Mouse (Mus musculus) spleen, adult 2 months (tissue): ENCODE results near the gene Serinc5. TPM values are rescaled to one million over a fixed set of nuclear protein-coding genes. Genes with fewer than 3 reads are reported as not detected.
"Not testable (repeated sequence)": the region's sequence is repeated elsewhere in the genome, so short reads cannot be mapped to it uniquely, and the experiment has no call there.

Experiments
- DNase-seq, 2 experiments: peaks; one replicate each; pipeline versions ENCODE4 v3.0.0 to v3.0.0-alpha.2; 2012 to 2021; ENCODE audit warnings: low spot score in 2 of 2, low read depth in 1 of 2
- H3K27ac ChIP-seq: fragments of 200-500 bp; 2 replicates; pipeline ENCODE4 v1.5.1; 2012; ENCODE audit warnings: low read length, inconsistent platforms; ENCODE audit not compliant: insufficient read depth
- H3K27me3 ChIP-seq: fragments of 200-500 bp; 2 replicates; pipeline ENCODE4 v1.6.1; 2012; ENCODE audit warnings: mild to moderate bottlenecking, moderate library complexity, low read length, inconsistent platforms; ENCODE audit not compliant: control insufficient read depth, insufficient read depth
- H3K36me3 ChIP-seq: fragments of 200-500 bp; 2 replicates; pipeline ENCODE4 v1.6.1; 2012; ENCODE audit warnings: mild to moderate bottlenecking, low read length, inconsistent platforms; ENCODE audit not compliant: control insufficient read depth, insufficient read depth
- H3K4me1 ChIP-seq: fragments of 200-500 bp; 2 replicates; pipeline ENCODE4 v1.6.1; 2011; ENCODE audit warnings: inconsistent platforms; ENCODE audit not compliant: control insufficient read depth, insufficient read depth, insufficient read length
- H3K4me3 ChIP-seq: fragments of 200-500 bp; 2 replicates; pipeline ENCODE4 v1.5.1; 2011; ENCODE audit warnings: mild to moderate bottlenecking, inconsistent platforms; ENCODE audit not compliant: insufficient read depth, insufficient read length; ENCODE audit errors: extremely low read depth
- CTCF ChIP-seq: fragments of 200-500 bp; IDR thresholded peaks from 2 replicates; pipeline ENCODE4 v1.5.1; 2011; ENCODE audit warnings: mild to moderate bottlenecking, inconsistent platforms; ENCODE audit not compliant: insufficient read depth, insufficient read length, insufficient replicate concordance; ENCODE audit errors: extremely low read depth
- POLR2A ChIP-seq: fragments of 200-500 bp; IDR thresholded peaks from 2 replicates; pipeline ENCODE4 v1.6.1; 2011; ENCODE audit warnings: low read depth, low read length, inconsistent platforms
- WGBS: fragments of 180-500 bp; shearing (Covaris S2); methylation state at CpG from one replicate; pipeline ENCODE4 v1.1.7; 2018; 5-methylcytosine and 5-hydroxymethylcytosine counted together
- polyA plus RNA-seq: library from polyadenylated mRNA; depleted of rRNA; stranded (reverse); fragments of >200 nt; gene quantifications from 2 replicates; pipeline ENCODE4 v1.2.3, GENCODE M21; 2012

Gene Serinc5
- polyA plus RNA-seq, 1 experiment: 16.4 TPM

- 0 out of 2 replicates have a peak, but pooled peaks cover 4% of the 10 kb centered on the region for H3K4me1 ChIP-seq
- DNase-seq: no peak
- 90% methylated on average over 6 of the region's 6 CpGs for WGBS
- H3K27ac ChIP-seq: no peak overlapping the region
- no peak overlapping the region for H3K4me3 ChIP-seq
- no peaks in the 10 kb centered on the region for H3K27me3 ChIP-seq
- TF ChIP-seq POLR2A: no peak
- no peak for TF ChIP-seq CTCF
- H3K36me3 ChIP-seq: no peaks in the 10 kb centered on the region
Observed at GRCm38 (mm10) chr13:92594481-92594880, 16.4 kb upstream of the Serinc5 start.

GRCm38 (mm10) chr13:92594907-92595306 is 16.0 kb upstream of the Serinc5 start:
- 93% methylated on average over 3 of the region's 3 CpGs for WGBS
- TF ChIP-seq POLR2A (no peak), CTCF (no peak)
- no peaks in the 10 kb centered on the region for H3K36me3 ChIP-seq
- H3K27me3 ChIP-seq: no peaks in the 10 kb centered on the region
- 0 out of 2 replicates have a peak, but pooled peaks cover 4% of the 10 kb centered on the region for H3K4me1 ChIP-seq
- H3K4me3 ChIP-seq: no peak overlapping the region
- no peak for DNase-seq
- no peak overlapping the region for H3K27ac ChIP-seq

GRCm38 (mm10) chr13:92595424-92595823 is 15.5 kb upstream of the Serinc5 start:
- Histone ChIP-seq H3K36me3 (no peaks in the 10 kb centered on the region), H3K27ac (no peak overlapping the region), H3K4me3 (no peak overlapping the region), H3K27me3 (no peaks in the 10 kb centered on the region), H3K4me1 (0 out of 2 replicates have a peak, but pooled peaks cover 4% of the 10 kb centered on the region)
- TF ChIP-seq CTCF (no peak), POLR2A (no peak)
- 73% methylated on average over 3 of the region's 3 CpGs for WGBS
- no peak for DNase-seq

- 87% methylated on average over 4 of the region's 4 CpGs for WGBS
- DNase-seq, H3K27ac ChIP-seq, H3K36me3 ChIP-seq, H3K4me3 ChIP-seq, H3K4me1 ChIP-seq, H3K27me3 ChIP-seq: not testable (repeated sequence)
Observed at GRCm38 (mm10) chr13:92605306-92605705, 5.6 kb upstream of the Serinc5 start.

GRCm38 (mm10) chr13:92609486-92610310 is 1.2 kb upstream of the Serinc5 start:
- no peak overlapping the region for H3K27ac ChIP-seq
- H3K4me3 ChIP-seq: peak overlapping the region; percentile 76
- H3K4me1 ChIP-seq: peaks cover 4% of the 10 kb centered on the region
- TF ChIP-seq POLR2A (no peak), CTCF (no peak)
- H3K27me3 ChIP-seq: no peaks in the 10 kb centered on the region
- 7% methylated on average over 13 of the region's 13 CpGs for WGBS
- H3K36me3 ChIP-seq: no peaks in the 10 kb centered on the region
- peak in 1 of 2 experiments; percentile 23 for DNase-seq

- DNase-seq: no peak
- H3K4me1 ChIP-seq: peaks cover 4% of the 10 kb centered on the region
- no peaks in the 10 kb centered on the region for H3K36me3 ChIP-seq
- H3K4me3 ChIP-seq: peak overlapping the region; percentile 76
- H3K27me3 ChIP-seq: no peaks in the 10 kb centered on the region
- under 1% methylated on average over 43 of the region's 43 CpGs for WGBS
- peak overlapping the region; percentile 74 for H3K27ac ChIP-seq
- no peak for TF ChIP-seq CTCF
- TF ChIP-seq POLR2A: no peak
Observed at GRCm38 (mm10) chr13:92611254-92611784, 428 bp downstream of the Serinc5 start.

- Histone ChIP-seq H3K4me3 (peak overlapping the region; percentile 28), H3K27me3 (no peaks in the 10 kb centered on the region), H3K27ac (no peak overlapping the region), H3K36me3 (no peaks in the 10 kb centered on the region), H3K4me1 (peaks cover 4% of the 10 kb centered on the region)
- 24% methylated on average over 7 of the region's 7 CpGs for WGBS
- no peak for DNase-seq
- TF ChIP-seq CTCF: no peak
- no peak for TF ChIP-seq POLR2A
Observed at GRCm38 (mm10) chr13:92611917-92612316, 1.0 kb downstream of the Serinc5 start.
